Mouse (Mus musculus) induced T-regulatory cell, adult 2 months (primary cell): ENCODE results near the gene Evx2.
A peak's percentile ranks its signal among the peaks of the same experiment; 100 is the strongest.

Experiments used
- DNase-seq: peaks from one replicate; pipeline ENCODE4 v3.0.0-alpha.2; 2012; ENCODE audit warnings: low read depth

Gene Evx2

GRCm38 (mm10) chr2:74659507-74660005 lies at the start of gene Evx2:
Evx2 (minus strand) TSS chr2:74659557.
- DNase-seq, result no peak

GRCm38 (mm10) chr2:74708676-74709075 lies 49.3 kb upstream of the Evx2 start:
- no peak for DNase-seq

- no peak for DNase-seq
These were observed 48.2 kb upstream of the Evx2 start for GRCm38 (mm10) chr2:74707599-74707998.

- no peak for DNase-seq
These were observed 47.1 kb upstream of the Evx2 start for GRCm38 (mm10) chr2:74706393-74706960.

GRCm38 (mm10) chr2:74705467-74706089 lies 46.2 kb upstream of the Evx2 start:
- DNase-seq, result peak; percentile 22

- DNase-seq, result peak; percentile 20
These were observed 45.7 kb upstream of the Evx2 start for GRCm38 (mm10) chr2:74704999-74705466.

GRCm38 (mm10) chr2:74704393-74704998 lies 45.1 kb upstream of the Evx2 start, which contains the start of gene Hoxd8:
Hoxd8 (plus strand) TSS chr2:74704615.
- no peak for DNase-seq

GRCm38 (mm10) chr2:74703720-74704392 lies 44.5 kb upstream of the Evx2 start:
- no peak for DNase-seq

GRCm38 (mm10) chr2:74703317-74703716 lies 44.0 kb upstream of the Evx2 start:
- no peak for DNase-seq

GRCm38 (mm10) chr2:74702820-74703219 lies 43.5 kb upstream of the Evx2 start:
- no peak for DNase-seq

- DNase-seq, result peak; percentile 78
These were observed 42.8 kb upstream of the Evx2 start for GRCm38 (mm10) chr2:74701949-74702819.

GRCm38 (mm10) chr2:74700546-74701112 lies 41.3 kb upstream of the Evx2 start:
- no peak for DNase-seq

GRCm38 (mm10) chr2:74699664-74700545 lies 40.5 kb upstream of the Evx2 start:
- DNase-seq, result no peak

GRCm38 (mm10) chr2:74699053-74699430 lies 39.7 kb upstream of the Evx2 start:
- DNase-seq, result no peak

GRCm38 (mm10) chr2:74698201-74699052 lies 39.1 kb upstream of the Evx2 start:
- no peak for DNase-seq

- no peak for DNase-seq
These were observed 38.3 kb upstream of the Evx2 start, which contains the start of gene Hoxd9 for GRCm38 (mm10) chr2:74697567-74698121. Hoxd9 (plus strand) TSS chr2:74697727.

GRCm38 (mm10) chr2:74696442-74697335 lies 37.3 kb upstream of the Evx2 start:
- DNase-seq, result no peak
